Mouse (Mus musculus) kidney, embryonic 15.5 days (tissue): ENCODE measurements around the gene Pim2. TPM values are rescaled to one million over a fixed set of nuclear protein-coding genes. Genes with fewer than 3 reads are reported as not detected.
"Not testable (repeated sequence)": the region's sequence is repeated elsewhere in the genome, so short reads cannot be mapped to it uniquely, and the experiment has no call there.

ENCODE experiments used
- ATAC-seq: fragments of 200-750 bp; cut with Nextera tagmentation; replicated peaks from 2 replicates; pipeline ENCODE4 v1.8.0; 2017; ENCODE audit warnings: moderate TSS enrichment; ENCODE audit not compliant: low FRiP score
- H3K27ac ChIP-seq: fragments of 300-500 bp; sonication (generic); 2 replicates; pipeline ENCODE4 v1.5.1; 2015; ENCODE audit warnings: mild to moderate bottlenecking, inconsistent platforms
- H3K27me3 ChIP-seq: fragments of 300-500 bp; sonication (generic); 2 replicates; pipeline ENCODE4 v1.6.1; 2015; ENCODE audit warnings: inconsistent platforms
- H3K36me3 ChIP-seq: fragments of 300-500 bp; sonication (generic); 2 replicates; pipeline ENCODE4 v1.6.1; 2015; ENCODE audit warnings: inconsistent platforms
- H3K4me1 ChIP-seq: fragments of 300-500 bp; sonication (generic); 2 replicates; pipeline ENCODE4 v1.6.1; 2015; ENCODE audit warnings: inconsistent platforms
- H3K4me2 ChIP-seq: fragments of 300-500 bp; sonication (generic); 2 replicates; pipeline ENCODE4 v1.6.1; 2015; ENCODE audit warnings: moderate library complexity, mild to moderate bottlenecking, inconsistent platforms
- H3K4me3 ChIP-seq: fragments of 300-500 bp; sonication (generic); replicated peaks from 2 replicates; pipeline ENCODE4 v1.5.1; 2015; ENCODE audit warnings: mild to moderate bottlenecking, inconsistent platforms
- H3K9ac ChIP-seq: fragments of 300-500 bp; sonication (generic); 2 replicates; pipeline ENCODE4 v1.6.1; 2015; ENCODE audit warnings: mild to moderate bottlenecking, inconsistent platforms
- H3K9me3 ChIP-seq: fragments of 300-500 bp; sonication (generic); replicated peaks from 2 replicates; pipeline ENCODE4 v1.6.1; 2016; ENCODE audit warnings: inconsistent platforms
- WGBS: fragments of 180-500 bp; shearing (Covaris S2); methylation state at CpG from one replicate; pipeline ENCODE4 v1.1.7; 2015; ENCODE audit warnings: mixed read lengths; 5-methylcytosine and 5-hydroxymethylcytosine counted together
- polyA plus RNA-seq: library from polyadenylated mRNA; unstranded; fragments of >200 nt; fragmentation: Nextera tagmentation; extraction: Ambion mirVana; gene quantifications from 2 replicates; pipeline ENCODE4 v1.2.1, GENCODE M21; 2015

Pim2 gene
- polyA plus RNA-seq, 1 experiment from 2014 or later, result 10.8 TPM

DNA sequence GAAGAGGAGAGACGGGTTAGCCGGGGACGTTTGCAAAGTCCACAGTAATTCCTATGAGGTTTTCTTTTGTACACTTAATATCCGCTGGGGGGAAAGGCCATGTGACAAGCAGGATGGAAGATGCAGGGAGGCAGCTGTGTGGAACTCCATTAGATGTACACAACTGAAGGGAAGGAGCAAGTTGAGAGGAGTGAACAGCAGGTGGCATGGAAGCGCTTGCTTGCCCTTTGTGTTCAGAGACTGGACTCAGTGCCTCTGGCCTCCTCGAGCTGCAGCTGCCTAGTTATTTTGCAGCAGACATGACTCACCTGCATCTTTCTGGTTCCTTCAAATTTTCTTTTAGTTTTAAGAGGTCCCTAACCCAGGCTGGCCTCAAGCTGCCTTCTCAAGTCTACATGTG is 32.4 kb downstream of the Pim2 start:
- Histone ChIP-seq H3K4me3 (no peak overlapping the region), H3K4me2 (no peak overlapping the region), H3K4me1 (no peaks in the 10 kb centered on the region), H3K9ac (no peak overlapping the region), H3K9me3 (no peaks in the 10 kb centered on the region), H3K27me3 (no peaks in the 10 kb centered on the region), H3K36me3 (peaks cover 17% of the 10 kb centered on the region), H3K27ac (no peak overlapping the region)
- 53% methylated on average over 6 of the region's 6 CpGs for WGBS
- ATAC-seq, result no peak

DNA sequence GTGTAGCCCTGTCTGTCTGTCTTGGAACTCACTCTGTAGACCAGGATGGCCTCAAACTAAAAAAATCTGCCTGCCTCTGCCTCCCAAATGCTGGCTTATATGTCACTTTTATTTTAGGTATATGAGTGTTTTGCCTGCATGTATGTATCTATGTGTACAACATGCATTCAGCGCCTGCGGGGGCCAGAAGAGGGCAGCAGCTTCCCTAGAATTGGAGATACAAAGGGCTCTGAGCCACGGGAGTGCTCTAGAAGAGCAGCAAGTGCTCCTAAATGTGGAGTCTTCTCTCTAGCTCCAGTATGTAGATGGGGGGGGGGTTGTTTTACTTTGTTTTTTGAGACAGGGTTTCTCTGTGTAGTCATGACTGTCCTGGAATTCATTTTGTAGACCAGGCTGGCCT is 37.6 kb downstream of the Pim2 start:
- not testable (repeated sequence) for H3K27ac ChIP-seq, ATAC-seq
- 23% methylated on average over 3 of the region's 3 CpGs for WGBS

DNA sequence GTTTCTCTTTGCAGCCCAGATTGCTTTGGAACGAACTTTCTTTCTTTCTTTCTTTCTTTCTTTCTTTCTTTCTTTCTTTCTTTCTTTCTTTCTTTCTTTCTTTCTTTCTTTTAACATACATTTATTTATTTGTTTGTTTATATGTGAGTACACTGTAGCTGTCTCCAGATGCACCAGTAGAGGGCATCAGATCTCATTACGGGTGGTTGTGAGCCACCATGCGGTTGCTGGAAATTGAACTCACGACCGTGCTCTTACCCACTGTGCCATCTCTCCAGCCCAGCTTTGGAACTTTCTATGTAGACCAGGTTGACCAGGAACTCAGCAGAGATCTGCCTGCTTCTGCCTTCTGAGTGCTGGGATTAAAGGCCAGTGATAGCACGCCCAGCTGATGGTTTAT is 39.9 kb downstream of the Pim2 start:
- not testable (repeated sequence) for ATAC-seq, H3K9me3 ChIP-seq, H3K4me3 ChIP-seq, H3K4me2 ChIP-seq, H3K27ac ChIP-seq, H3K36me3 ChIP-seq, H3K4me1 ChIP-seq, H3K9ac ChIP-seq
- 76% methylated on average over 6 of the region's 6 CpGs for WGBS
- peaks cover 47% of the 10 kb centered on the region for H3K27me3 ChIP-seq

More for the DNA sequence above, 37.6 kb downstream of the Pim2 start:
- H3K4me3 ChIP-seq, H3K9me3 ChIP-seq, H3K9ac ChIP-seq, H3K36me3 ChIP-seq, H3K4me2 ChIP-seq, H3K4me1 ChIP-seq: not testable (repeated sequence)
- H3K27me3 ChIP-seq, result peaks cover 24% of the 10 kb centered on the region

DNA sequence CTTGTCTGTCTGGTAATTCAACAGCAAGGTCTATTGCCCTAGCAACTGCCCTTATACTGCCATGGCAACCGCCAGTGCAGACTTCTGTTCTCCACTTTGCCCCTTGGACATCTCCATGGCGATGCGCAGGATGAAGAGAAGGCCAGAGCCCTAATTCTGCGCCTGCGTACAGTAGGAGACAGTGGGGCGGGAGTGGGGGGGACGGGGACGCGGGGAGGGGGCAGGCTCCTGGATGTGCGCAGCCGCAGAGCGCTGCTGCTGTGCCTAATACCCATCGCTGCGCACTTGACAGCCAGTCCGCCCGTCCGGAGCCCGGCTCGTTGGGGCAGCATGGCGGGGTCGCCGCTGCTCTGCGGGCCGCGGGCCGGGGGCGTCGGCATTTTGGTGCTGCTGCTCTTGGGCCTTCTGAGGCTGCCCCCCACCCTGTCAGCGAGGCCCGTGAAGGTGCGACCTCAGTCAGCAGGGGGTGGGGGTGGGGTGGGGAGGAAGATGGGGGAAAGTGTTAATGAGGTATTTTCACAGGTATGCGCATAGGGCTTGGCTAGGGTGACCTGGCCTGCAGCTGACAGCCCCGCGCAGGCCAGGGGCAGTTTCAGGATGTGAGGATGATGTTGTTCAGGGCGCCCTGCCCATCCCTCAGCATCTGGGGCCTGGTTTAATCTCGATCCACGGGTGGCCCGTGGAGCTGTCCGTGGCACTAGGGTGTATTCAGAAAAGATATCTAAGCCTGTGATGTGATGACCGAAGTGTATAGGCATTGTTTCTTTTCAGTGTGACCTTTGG is 41.7 kb downstream of the Pim2 start, which contains the start of gene Pcsk1n:
Gene Pcsk1n (plus strand): TSS at position 222 of the 783 bp plus-strand sequence.
- ATAC-seq, result peak; percentile 43; the same call in 1 of the 2 replicates
- Histone ChIP-seq H3K9ac (no peak within 1 kb of the TSS), H3K27me3 (peaks cover 65% of the 10 kb centered on the region), H3K4me3 (peak within 1 kb of the TSS; percentile 21; the same call in 1 of the 2 replicates), H3K36me3 (no peaks in the 10 kb centered on the region), H3K9me3 (no peaks in the 10 kb centered on the region), H3K4me1 (peaks cover 6% of the 10 kb centered on the region; the same call in 1 of the 2 replicates), H3K4me2 (peak within 1 kb of the TSS; percentile 48), H3K27ac (no peak within 1 kb of the TSS)
- 18% methylated on average over 31 of the region's 40 CpGs for WGBS

DNA sequence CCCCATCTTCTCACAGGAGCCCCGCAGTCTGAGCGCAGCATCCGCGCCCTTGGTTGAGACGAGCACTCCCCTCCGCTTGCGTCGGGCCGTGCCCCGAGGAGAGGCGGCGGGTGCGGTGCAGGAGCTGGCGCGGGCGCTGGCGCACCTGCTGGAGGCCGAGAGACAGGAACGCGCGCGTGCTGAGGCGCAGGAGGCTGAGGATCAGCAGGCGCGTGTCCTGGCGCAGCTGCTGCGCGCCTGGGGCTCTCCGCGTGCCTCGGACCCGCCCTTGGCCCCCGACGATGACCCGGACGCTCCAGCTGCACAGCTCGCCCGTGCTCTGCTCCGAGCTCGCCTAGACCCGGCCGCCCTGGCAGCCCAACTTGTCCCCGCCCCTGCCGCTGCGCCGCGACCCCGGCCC is 44.0 kb downstream of the Pim2 start:
- Histone ChIP-seq H3K4me3 (peak overlapping the region; percentile 30), H3K27ac (no peak overlapping the region), H3K4me1 (peaks cover 6% of the 10 kb centered on the region; the same call in 1 of the 2 replicates), H3K9me3 (no peaks in the 10 kb centered on the region), H3K27me3 (peaks cover 83% of the 10 kb centered on the region), H3K36me3 (no peaks in the 10 kb centered on the region), H3K9ac (no peak overlapping the region), H3K4me2 (peak overlapping the region; percentile 55)
- 13% methylated on average over 48 of the region's 48 CpGs for WGBS
- ATAC-seq, result no peak

DNA sequence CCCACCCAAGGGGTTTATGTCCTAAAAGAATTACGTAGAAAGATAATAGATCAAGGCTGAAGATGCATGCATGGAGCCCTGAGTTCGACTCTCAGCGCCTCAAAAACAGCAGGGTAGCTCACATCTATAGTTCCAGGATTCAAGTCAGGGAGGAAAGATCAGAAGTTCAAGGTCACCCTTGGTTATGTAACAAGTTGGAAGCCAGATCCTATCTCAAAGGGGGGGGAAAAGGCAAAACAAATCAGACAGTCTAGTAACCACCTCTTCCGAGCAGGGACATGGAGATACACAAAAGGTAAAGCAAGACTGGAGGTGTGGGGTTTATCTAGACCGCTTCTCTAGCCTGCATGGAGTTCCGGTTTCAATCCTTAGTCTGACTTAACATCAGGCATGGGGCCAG is 48.2 kb downstream of the Pim2 start:
- H3K9me3 ChIP-seq, result 0 out of 2 replicates have a peak, but pooled peaks cover 4% of the 10 kb centered on the region
- no peak overlapping the region for H3K27ac ChIP-seq
- H3K4me2 ChIP-seq, result no peak overlapping the region
- H3K9ac ChIP-seq, result no peak overlapping the region
- 67% methylated on average over 6 of the region's 6 CpGs for WGBS
- ATAC-seq, result no peak
- peaks cover 70% of the 10 kb centered on the region for H3K27me3 ChIP-seq
- no peak overlapping the region for H3K4me3 ChIP-seq
- peaks cover 19% of the 10 kb centered on the region for H3K36me3 ChIP-seq
- H3K4me1 ChIP-seq, result peaks cover 6% of the 10 kb centered on the region; the same call in 1 of the 2 replicates

DNA sequence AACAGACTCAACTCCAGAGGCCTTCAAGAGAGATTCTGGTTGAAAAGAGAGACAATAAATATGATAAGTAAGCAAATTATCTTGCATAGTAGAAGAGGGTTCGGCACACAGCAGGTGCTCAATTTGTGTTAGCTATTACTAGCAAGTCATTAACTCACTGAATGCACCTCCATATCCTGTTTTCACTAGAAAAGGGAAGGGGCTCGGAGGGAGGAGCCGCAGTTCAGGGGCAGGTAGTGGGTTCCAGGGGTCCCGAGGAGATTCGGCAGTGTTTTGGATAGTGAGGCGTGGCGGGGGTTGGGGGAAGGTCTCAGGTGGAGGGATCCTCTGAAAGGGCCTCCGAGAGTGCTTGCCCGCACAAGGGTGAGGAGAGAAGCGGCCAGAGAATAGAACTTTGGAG is 49.1 kb downstream of the Pim2 start:
- no peak overlapping the region for H3K4me2 ChIP-seq
- H3K36me3 ChIP-seq, result peaks cover 27% of the 10 kb centered on the region
- no peak overlapping the region for H3K9ac ChIP-seq
- peaks cover 4% of the 10 kb centered on the region; the same call in 1 of the 2 replicates for H3K4me1 ChIP-seq
- ATAC-seq, result no peak
- no peak overlapping the region for H3K27ac ChIP-seq
- peaks cover 61% of the 10 kb centered on the region for H3K27me3 ChIP-seq
- H3K9me3 ChIP-seq, result 0 out of 2 replicates have a peak, but pooled peaks cover 4% of the 10 kb centered on the region
- WGBS, result 20% methylated on average over 10 of the region's 10 CpGs
- no peak overlapping the region for H3K4me3 ChIP-seq

DNA sequence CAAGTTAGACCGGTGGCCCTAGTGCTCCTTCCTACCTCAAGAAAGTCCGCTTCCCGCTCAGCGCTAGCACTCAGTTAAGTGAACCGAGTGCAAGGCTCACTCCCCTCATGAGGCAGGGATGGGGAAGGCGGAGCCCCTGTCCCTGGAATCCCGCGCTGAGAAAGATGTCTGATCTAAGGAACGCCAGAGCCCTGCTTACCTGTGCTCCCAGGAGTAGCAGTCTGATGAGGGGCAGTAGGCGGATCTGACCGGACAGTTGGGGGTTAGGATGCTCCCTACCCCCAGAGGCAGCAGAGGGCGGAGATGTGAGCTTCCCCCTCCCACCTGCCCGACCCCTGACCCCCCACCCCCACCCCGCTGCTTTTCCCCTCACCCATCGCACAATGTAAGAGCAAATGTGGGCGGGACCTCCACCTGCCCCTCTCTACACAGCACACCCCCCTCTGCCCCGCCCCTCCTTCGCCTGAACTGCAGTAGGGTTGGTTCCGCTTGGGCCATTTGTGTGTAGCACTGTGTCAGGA is 50.3 kb downstream of the Pim2 start, which contains the start of gene Eras:
Gene Eras (minus strand): TSS at position 338 of the 521 bp plus-strand sequence.
- H3K36me3 ChIP-seq, result peaks cover 29% of the 10 kb centered on the region
- WGBS, result 22% methylated on average over 19 of the region's 19 CpGs
- no peak for ATAC-seq
- H3K27me3 ChIP-seq, result peaks cover 49% of the 10 kb centered on the region
- no peaks in the 10 kb centered on the region for H3K4me1 ChIP-seq
- no peak within 1 kb of the TSS for H3K9ac ChIP-seq
- no peak within 1 kb of the TSS for H3K27ac ChIP-seq
- H3K4me2 ChIP-seq, result 0 out of 2 replicates have a peak within 1 kb of the TSS, but pooled peaks have one; percentile 12
- H3K9me3 ChIP-seq, result 0 out of 2 replicates have a peak, but pooled peaks cover 4% of the 10 kb centered on the region
- H3K4me3 ChIP-seq, result no peak within 1 kb of the TSS

Other genes with a start within 250 kb of the Pim2 start
- 2.2 and 5.5 TPM in 2 replicates for gene Syp, start 239.8 kb upstream of the Pim2 start, polyA plus RNA-seq
- 10.9 and 13.2 TPM in 2 replicates for gene Prickle3, start 221.0 kb upstream of the Pim2 start, polyA plus RNA-seq
- gene Plp2, start 206.9 kb upstream of the Pim2 start, polyA plus RNA-seq, result 156 and 168 TPM in 2 replicates
- 0.58 and 0.68 TPM in 2 replicates for gene Magix, start 197.0 kb upstream of the Pim2 start, polyA plus RNA-seq
- gene Gpkow, start 181.1 kb upstream of the Pim2 start, polyA plus RNA-seq, result 40.3 and 42.5 TPM in 2 replicates
- 35.4 and 38.6 TPM in 2 replicates for gene Wdr45, start 163.9 kb upstream of the Pim2 start, polyA plus RNA-seq
- 0.96 TPM in 1 of 2 replicates, not detected in the other for gene Gm45208, start 156.0 kb upstream of the Pim2 start, polyA plus RNA-seq
- 64.4 and 68.9 TPM in 2 replicates for gene Praf2, start 149.8 kb upstream of the Pim2 start, polyA plus RNA-seq
- 19.6 and 20.2 TPM in 2 replicates for gene Ccdc120, start 127.4 kb upstream of the Pim2 start, polyA plus RNA-seq
- gene Tfe3, start 115.7 kb upstream of the Pim2 start, polyA plus RNA-seq, result 26.3 and 30.9 TPM in 2 replicates
- 44.1 and 51.8 TPM in 2 replicates for gene Gripap1, start 88.5 kb upstream of the Pim2 start, polyA plus RNA-seq
- 1.6 and 1.9 TPM in 2 replicates for gene Kcnd1, start 56.0 kb upstream of the Pim2 start, polyA plus RNA-seq
- 40.0 and 44.8 TPM in 2 replicates for gene Otud5, start 36.9 kb upstream of the Pim2 start, polyA plus RNA-seq
- gene Slc35a2, start 5.8 kb downstream of the Pim2 start, polyA plus RNA-seq, result 33.7 and 35.8 TPM in 2 replicates
- gene Pqbp1, start 21.0 kb downstream of the Pim2 start, polyA plus RNA-seq, result 116 and 119 TPM in 2 replicates
- gene Timm17b, start 21.1 kb downstream of the Pim2 start, polyA plus RNA-seq, result 168 and 171 TPM in 2 replicates
- gene Gm10491, start 29.6 kb downstream of the Pim2 start, polyA plus RNA-seq, result not detected in 2 replicates
- gene Gm10490, start 31.3 kb downstream of the Pim2 start, polyA plus RNA-seq, result not detected in 2 replicates
- 1.7 and 7.7 TPM in 2 replicates for gene Pcsk1n, start 41.6 kb downstream of the Pim2 start, polyA plus RNA-seq
- not detected in 2 replicates for gene Eras, start 50.3 kb downstream of the Pim2 start, polyA plus RNA-seq
- gene Hdac6, start 69.6 kb downstream of the Pim2 start, polyA plus RNA-seq, result 49.2 and 59.6 TPM in 2 replicates
- 1.2 and 2.3 TPM in 2 replicates for gene Gata1, start 99.8 kb downstream of the Pim2 start, polyA plus RNA-seq
- 0.35 TPM in 1 of 2 replicates, not detected in the other for gene Glod5, start 140.2 kb downstream of the Pim2 start, polyA plus RNA-seq
- 69.0 and 69.5 TPM in 2 replicates for gene Suv39h1, start 196.5 kb downstream of the Pim2 start, polyA plus RNA-seq
- gene Was, start 212.2 kb downstream of the Pim2 start, polyA plus RNA-seq, result 0.23 and 0.49 TPM in 2 replicates